Mouse (Mus musculus) CD8-positive naive resting alpha-beta T cell, adult 2 months (primary cell): ENCODE measurements around the gene Tubb5.
A peak's percentile ranks its signal among the peaks of the same experiment; 100 is the strongest.

Source experiments
- DNase-seq, 2 experiments: peaks; one replicate each; pipeline ENCODE4 v3.0.0; 2022; ENCODE audit warnings: low read depth in 2 of 2, low spot score in 2 of 2

The Tubb5 gene

DNA sequence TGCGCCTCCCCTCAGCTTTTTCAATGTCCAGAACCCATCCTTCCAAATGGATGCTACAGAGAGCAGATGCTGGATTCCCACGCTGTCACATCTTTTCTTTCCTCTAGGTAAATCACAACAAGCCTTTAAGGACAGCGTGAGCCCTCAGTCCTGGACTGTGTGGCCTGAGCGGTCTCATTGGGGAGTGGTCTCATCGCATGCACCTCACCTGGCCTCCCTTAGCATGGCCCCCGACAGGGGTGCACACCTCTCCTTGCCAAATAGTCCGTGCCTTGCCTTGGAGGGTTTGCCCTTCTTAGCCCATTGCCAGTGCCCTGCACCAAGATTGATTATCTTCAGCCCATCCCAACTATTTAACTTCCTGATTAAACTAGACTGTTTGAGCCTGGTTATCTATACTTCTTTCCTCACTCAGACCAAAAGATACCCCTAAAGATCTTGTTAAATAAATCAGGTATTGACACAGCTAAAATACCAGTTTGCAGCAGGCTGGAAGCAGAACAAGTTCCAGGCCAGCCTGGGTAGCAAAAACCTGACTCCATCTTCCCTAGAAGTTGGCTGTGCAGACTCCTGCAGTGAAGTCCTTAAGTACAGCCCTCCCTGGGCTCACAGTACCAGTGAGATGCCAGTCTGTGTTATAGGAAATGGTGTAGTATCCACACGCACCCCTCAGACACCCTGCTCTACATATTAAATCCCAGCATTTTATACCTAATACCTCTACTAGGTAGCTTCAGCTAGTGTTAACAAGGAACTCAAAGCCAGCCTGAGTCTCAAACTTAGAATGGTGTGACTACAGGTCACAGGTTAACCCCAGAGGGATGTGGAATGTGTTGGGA is 5.5 kb downstream of the Tubb5 start:
- DNase-seq = no peak

DNA sequence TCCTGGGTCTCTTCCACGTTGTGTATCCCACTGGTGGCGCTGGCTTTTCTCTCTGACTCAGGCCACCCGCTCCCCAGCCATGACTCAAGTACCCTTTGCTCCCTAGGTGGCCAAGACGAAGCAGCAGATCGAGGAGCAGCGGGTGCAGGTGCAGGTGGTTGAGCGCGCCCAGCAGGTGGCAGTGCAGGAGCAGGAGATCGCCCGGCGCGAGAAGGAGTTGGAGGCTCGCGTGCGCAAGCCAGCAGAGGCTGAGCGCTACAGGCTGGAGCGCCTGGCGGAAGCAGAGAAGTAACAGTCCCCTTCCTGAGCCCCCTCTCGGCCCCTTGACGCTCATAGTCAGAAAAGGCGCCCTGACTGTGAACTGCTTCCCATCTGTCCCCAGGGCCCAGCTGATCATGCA is 8.4 kb downstream of the Tubb5 start:
- peak; percentile 87 to 88 for DNase-seq

GRCm38 (mm10) chr17:35825109-35825850 is 12.8 kb downstream of the Tubb5 start:
- DNase-seq = no peak

- DNase-seq = no peak
Observed at GRCm38 (mm10) chr17:35824402-35824801, 13.7 kb downstream of the Tubb5 start.

DNA sequence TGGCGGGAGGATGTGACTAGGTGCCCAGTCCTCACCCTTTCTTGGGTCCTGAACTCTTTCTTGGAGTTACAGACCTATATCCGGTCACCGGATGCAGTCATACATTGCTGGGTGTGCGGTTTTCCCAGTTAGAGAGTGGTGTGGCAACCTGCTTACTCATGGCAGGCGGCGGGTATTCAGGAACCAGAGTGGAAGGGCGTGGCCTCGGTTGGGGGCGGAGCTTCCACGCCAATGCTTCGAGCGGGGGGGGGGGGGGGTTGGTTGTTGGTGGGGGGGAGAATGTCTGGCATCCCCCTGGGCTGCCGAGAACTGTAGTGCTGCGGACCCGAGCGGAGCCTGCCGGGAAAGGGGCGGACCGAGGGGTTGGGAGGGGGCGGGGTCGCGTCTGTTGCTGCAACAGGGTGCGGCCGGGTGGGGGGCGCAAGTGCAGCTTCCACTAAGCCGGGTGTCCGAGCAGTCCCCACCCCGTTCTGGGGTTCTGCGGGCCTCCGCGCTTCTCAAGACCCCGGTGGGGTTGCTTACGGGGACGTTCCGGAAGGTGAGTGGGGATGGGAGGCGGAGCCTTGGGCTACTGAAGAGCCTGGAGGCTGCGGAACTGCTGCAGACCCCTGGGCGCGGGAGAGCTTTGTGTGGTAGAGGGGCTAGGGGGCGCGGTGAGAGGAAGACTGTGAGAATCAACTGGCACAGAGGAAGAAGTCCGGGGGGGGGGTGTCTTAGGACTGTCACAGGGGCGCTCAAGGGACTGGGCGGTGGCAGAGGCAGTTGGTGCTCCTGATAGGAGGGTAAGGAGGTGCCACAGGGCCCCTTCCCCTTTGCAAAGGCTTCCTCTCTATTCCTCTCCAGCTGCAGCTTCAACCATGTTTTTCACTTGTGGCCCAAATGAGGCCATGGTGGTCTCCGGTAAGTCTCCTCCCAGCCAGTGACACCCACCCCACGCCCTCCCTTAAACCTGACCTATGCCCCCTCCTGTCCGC is 14.9 kb downstream of the Tubb5 start, which contains the start of gene Flot1:
TSS of gene Flot1 (plus strand) at position 267 of the 974 bp plus-strand sequence.
- DNase-seq = peak; percentile 66 to 67

- DNase-seq = no peak
Observed at GRCm38 (mm10) chr17:35822564-35822963, 15.5 kb downstream of the Tubb5 start.

DNA sequence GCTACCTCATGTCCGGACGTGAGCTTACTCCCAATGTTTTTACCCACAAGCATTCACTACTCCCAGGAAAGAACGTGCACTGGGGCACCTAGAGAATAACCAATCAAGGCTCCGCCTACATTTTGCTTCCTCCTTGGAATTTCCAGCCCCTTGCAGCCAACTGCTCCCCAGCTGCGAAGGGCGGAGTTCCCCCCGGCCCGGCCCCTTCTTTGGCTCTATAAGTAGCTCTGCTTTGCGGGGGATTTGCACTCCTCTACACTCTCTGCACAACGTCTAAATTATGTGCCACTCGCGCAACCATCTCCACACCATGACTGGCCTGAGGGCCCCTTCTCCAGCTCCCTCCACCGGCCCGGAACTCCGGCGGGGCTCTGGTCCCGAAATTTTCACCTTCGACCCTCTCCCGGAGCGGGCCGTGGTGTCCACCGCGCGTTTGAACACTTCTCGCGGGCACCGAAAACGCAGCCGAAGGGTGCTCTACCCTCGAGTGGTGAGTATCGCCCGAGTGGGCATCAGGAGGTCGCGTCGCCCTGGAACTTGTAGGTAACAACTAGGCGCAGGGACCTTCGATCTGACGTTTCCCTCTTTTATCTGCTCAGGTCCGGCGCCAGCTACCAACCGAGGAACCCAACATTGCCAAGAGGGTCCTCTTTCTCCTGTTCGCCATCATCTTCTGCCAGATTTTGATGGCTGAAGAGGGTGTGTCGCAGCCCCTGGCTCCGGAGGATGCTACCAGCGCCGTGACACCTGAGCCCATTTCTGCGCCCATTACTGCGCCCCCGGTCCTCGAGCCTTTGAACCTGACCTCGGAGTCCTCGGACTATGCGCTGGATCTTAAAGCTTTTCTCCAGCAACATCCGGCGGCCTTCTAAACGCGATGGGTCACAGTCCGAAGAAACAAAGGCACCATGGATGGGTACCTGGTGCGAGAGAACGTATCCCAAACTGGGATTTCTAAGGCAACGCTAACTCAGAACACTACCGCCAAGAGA is 16.4 kb downstream of the Tubb5 start, which contains the start of gene Ier3:
TSS of gene Ier3 (plus strand) at position 246 of the 992 bp plus-strand sequence.
- peak; percentile 21 to 35 for DNase-seq

GRCm38 (mm10) chr17:35820111-35820510 is 18.0 kb downstream of the Tubb5 start:
- no peak for DNase-seq

GRCm38 (mm10) chr17:35817226-35817625 is 20.9 kb downstream of the Tubb5 start:
- no peak for DNase-seq

- no peak for DNase-seq
Observed at GRCm38 (mm10) chr17:35816686-35817085, 21.4 kb downstream of the Tubb5 start.

DNA sequence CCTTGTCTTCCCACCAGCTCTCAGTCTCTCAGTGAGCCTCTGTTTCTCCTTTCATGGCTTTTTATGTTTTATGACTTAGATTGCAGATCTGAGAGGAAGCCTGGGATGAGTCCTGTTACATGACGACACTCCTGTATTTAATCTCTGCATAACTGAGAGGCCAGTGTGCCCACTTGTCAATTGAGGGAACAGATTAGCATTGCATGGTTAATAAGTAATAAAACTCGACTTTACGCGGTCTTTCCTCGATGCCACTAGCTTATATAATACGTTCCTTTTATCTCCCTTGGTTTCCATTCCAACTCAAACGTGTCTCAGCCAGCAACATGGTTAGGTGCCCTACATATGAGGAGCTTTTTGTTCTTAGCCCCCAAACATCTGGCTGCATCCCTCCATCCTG is 22.3 kb downstream of the Tubb5 start:
- DNase-seq = no peak

GRCm38 (mm10) chr17:35814678-35815077 is 23.4 kb downstream of the Tubb5 start:
- DNase-seq = no peak

- DNase-seq = peak; percentile 53 to 58
Observed at GRCm38 (mm10) chr17:35813653-35814052, 24.5 kb downstream of the Tubb5 start.

GRCm38 (mm10) chr17:35813245-35813647 is 24.9 kb downstream of the Tubb5 start:
- peak in 1 of 2 experiments; percentile 15 for DNase-seq

DNA sequence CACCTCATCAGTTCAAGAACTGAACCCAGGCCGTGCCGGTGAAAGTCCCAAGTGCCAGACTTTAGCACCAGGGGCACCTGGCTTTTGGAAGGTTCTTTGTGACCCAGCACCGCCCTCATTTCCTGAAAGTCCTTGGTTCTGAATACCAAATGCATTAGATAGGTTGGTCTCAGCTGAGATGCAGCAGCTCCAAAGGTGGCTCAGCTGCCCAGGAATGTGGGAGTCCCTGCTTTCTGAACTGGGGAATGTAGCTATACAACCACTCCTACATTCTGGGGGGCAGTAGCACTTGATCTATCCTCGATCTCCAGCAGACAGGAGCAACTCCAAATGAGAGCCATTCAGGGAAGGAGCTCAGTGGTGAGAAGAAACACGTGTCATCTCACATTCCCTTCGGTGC is 25.4 kb downstream of the Tubb5 start:
- no peak for DNase-seq

- DNase-seq = no peak
Observed at GRCm38 (mm10) chr17:35812307-35812706, 25.8 kb downstream of the Tubb5 start.

DNA sequence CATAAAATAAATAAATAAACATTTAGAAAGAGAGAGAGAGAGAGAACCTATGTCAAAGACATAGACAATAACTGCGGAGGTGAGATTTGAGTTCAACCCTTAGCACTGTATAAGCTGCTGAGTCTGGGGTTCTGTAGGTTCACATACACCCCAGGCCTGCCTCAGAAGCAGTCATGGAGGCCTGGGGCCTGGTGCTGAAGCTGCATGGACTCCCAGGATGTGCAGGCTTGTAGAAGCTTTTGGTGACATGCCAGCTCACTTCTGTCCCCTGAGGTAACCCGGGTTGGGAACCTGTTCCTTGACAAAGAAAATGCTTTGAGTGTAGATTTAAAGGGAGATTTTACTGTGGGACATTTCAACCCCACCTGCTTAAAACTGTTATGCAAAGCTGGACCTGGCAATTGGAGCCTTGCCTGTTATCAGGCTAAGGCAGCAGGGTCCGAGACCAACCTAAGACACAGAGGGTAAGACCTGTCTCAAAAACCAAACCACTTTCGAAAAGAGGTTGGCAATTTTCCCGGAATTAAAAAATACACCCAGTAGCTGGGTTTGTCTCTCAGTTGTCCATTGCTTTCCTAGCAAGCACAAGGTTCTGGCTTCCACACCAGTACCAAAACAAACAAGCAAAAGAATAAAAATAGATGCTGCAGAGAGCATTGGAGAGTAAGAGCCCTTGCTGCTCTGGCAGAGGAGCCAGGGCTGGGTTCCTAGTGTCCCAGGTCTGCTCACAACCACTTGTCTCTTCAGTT is 27.0 kb downstream of the Tubb5 start:
- DNase-seq = no peak

GRCm38 (mm10) chr17:35809395-35809794 is 28.7 kb downstream of the Tubb5 start:
- no peak for DNase-seq

DNA sequence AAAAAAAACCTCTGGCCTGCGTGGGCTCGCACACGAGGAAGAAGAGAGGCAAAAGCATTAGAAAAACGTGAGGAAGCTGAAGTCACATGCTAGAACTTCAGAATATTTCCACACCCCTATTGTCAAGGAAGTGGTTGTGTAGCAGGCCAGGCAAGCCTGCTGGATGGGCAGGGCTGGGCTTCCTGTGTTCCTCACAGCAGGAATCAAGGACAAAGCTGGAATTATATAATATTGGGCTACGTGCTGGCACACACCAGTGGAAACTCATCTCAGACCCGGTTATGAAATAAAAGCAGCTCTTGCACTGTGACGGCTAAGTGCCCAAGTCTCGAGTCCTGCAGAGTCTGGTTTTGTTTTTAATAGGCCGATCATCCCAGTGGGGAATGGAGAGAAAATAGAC is 30.0 kb downstream of the Tubb5 start:
- DNase-seq = no peak
